8 mouse cellular contexts compared by ENCODE assay signal in genomic region chr4:155769496-155769879, GRCm38 (mm10). TPM values are rescaled to one million over a fixed set of nuclear protein-coding genes. Genes with fewer than 3 reads are reported as not detected.
DNase-seq lines count a peak whose midpoint lies in the region; ATAC-seq and TF ChIP-seq lines count a peak whose summit lies in the region.

No protein-coding gene starts in this region.

- H3K9me3 ChIP-seq in heart, embryonic 14.5 days (ENCODE audit: control insufficient read depth, low read length): no peaks in the 10 kb centered on the region
- H3K9me3 ChIP-seq in hindbrain, embryonic 12.5 days (replicated peaks): no peaks in the 10 kb centered on the region
- H3K9me3 ChIP-seq in midbrain, embryonic 13.5 days: no peaks in the 10 kb centered on the region

- peaks cover 35% of the 10 kb centered on the region for H3K27me3 ChIP-seq in heart, embryonic 14.5 days (ENCODE audit: control insufficient read depth, insufficient read depth, low read length)
- H3K27me3 ChIP-seq in hindbrain, embryonic 12.5 days: peaks cover 39% of the 10 kb centered on the region
- H3K27me3 ChIP-seq in midbrain, embryonic 13.5 days: peaks cover 40% of the 10 kb centered on the region

- TF ChIP-seq CTCF in bone marrow macrophage, adult 2 months (IDR thresholded peaks at IDR 0.05; ENCODE audit: low read depth, low read length): no peak

- ATAC-seq in heart, embryonic 14.5 days (ENCODE audit: insufficient number of reproducible peaks, insufficient read depth, low FRiP score, low read depth): no peak
- ATAC-seq in hindbrain, embryonic 12.5 days (ENCODE audit: low FRiP score): no peak
- 0 out of 2 replicates have a peak, but pooled peaks have one; percentile 9 for ATAC-seq in midbrain, embryonic 13.5 days

- peak overlapping the region; percentile 90 for H3K4me2 ChIP-seq in heart, embryonic 14.5 days (ENCODE audit: low read length)
- peak overlapping the region; percentile 79 for H3K4me2 ChIP-seq in hindbrain, embryonic 12.5 days (replicated peaks)
- peak overlapping the region; percentile 61 for H3K4me2 ChIP-seq in midbrain, embryonic 13.5 days (replicated peaks)

- peak overlapping the region in 1 of 2 experiments; percentile 63; a peak in 2 of 4 replicates for H3K4me3 ChIP-seq in heart, embryonic 14.5 days (ENCODE audit: control insufficient read depth in 1 of 2, insufficient read depth in 1 of 2, low read depth in 1 of 2, low read length in 2 of 2)
- peak overlapping the region; percentile 73 for H3K4me3 ChIP-seq in bone marrow macrophage, adult 2 months (ENCODE audit: insufficient read depth, low read length)
- H3K4me3 ChIP-seq in hindbrain, embryonic 12.5 days: peak overlapping the region; percentile 53
- peak overlapping the region; percentile 49 for H3K4me3 ChIP-seq in midbrain, embryonic 13.5 days (replicated peaks)

- H3K4me1 ChIP-seq in heart, embryonic 14.5 days (ENCODE audit: control insufficient read depth in 2 of 2, insufficient read depth in 2 of 2, low read length in 2 of 2): peaks cover 4 to 12% of the 10 kb centered on the region in 2 experiments; a peak in 3 of 4 replicates
- H3K4me1 ChIP-seq in bone marrow macrophage, adult 2 months (ENCODE audit: control insufficient read depth, insufficient read depth, low read length): peaks cover 5% of the 10 kb centered on the region; the same call in 1 of the 2 replicates
- peaks cover 22% of the 10 kb centered on the region for H3K4me1 ChIP-seq in hindbrain, embryonic 12.5 days
- H3K4me1 ChIP-seq in midbrain, embryonic 13.5 days (replicated peaks): peaks cover 19% of the 10 kb centered on the region

- H3K36me3 ChIP-seq in heart, embryonic 14.5 days (ENCODE audit: control insufficient read depth, insufficient read depth, low read length): no peaks in the 10 kb centered on the region
- H3K36me3 ChIP-seq in hindbrain, embryonic 12.5 days: no peaks in the 10 kb centered on the region
- H3K36me3 ChIP-seq in midbrain, embryonic 13.5 days: no peaks in the 10 kb centered on the region

- WGBS in heart, embryonic 14.5 days: 63% methylated on average over 5 of the region's 5 CpGs
- WGBS in hindbrain, embryonic 12.5 days: 61% methylated on average over 5 of the region's 5 CpGs
- WGBS in midbrain, embryonic 13.5 days: 59% methylated on average over 5 of the region's 5 CpGs

- no peak overlapping the region; a peak in 1 of 4 replicates for H3K27ac ChIP-seq in heart, embryonic 14.5 days (replicated peaks in 1 of 2; ENCODE audit: control insufficient read depth in 1 of 2, insufficient read depth in 1 of 2, low read depth in 2 of 2, low read length in 2 of 2)
- no peak overlapping the region for H3K27ac ChIP-seq in bone marrow macrophage, adult 2 months (ENCODE audit: insufficient read depth, low read depth, low read length)
- 0 out of 2 replicates have a peak overlapping the region, but pooled peaks have one; percentile 64 for H3K27ac ChIP-seq in hindbrain, embryonic 12.5 days
- peak overlapping the region; percentile 37; the same call in 1 of the 2 replicates for H3K27ac ChIP-seq in midbrain, embryonic 13.5 days

- H3K9ac ChIP-seq in heart, embryonic 14.5 days (ENCODE audit: low read length): peak overlapping the region; percentile 88
- H3K9ac ChIP-seq in hindbrain, embryonic 12.5 days: peak overlapping the region; percentile 78
- H3K9ac ChIP-seq in midbrain, embryonic 13.5 days (replicated peaks): peak overlapping the region; percentile 77

- no peak for TF ChIP-seq POLR2A in bone marrow macrophage, adult 2 months (IDR thresholded peaks at IDR 0.05; ENCODE audit: borderline replicate concordance, low read depth, low read length)

- DNase-seq in heart, adult 8-10 months (ENCODE audit: low spot score): no peak
- DNase-seq in Muller cell, postnatal 12 days (ENCODE audit: inconsistent ontology term): no peak
- no peak for DNase-seq in spleen, postnatal 36 days (ENCODE audit: low spot score in 2 of 2)
- DNase-seq in layer of hippocampus, postnatal 10 days (ENCODE audit: low spot score in 2 of 2): no peak

RNA-seq across cellular contexts. Expression of gene Vwa1, which starts 5.0 kb away (rescaled TPM):
- polyA plus RNA-seq in heart, embryonic 14.5 days (2014; fragmentation: Nextera tagmentation; extraction: Ambion mirVana): 4.5 and 4.9 TPM in 2 replicates
- 1 to 10 TPM; 5.6 to 9.8 (median 8.1) TPM for total RNA-seq in heart, adult 8-10 months (2022)
- not detected in 2 replicates for polyA plus RNA-seq in bone marrow macrophage, adult 2 months (2012; ENCODE audit: insufficient read depth, insufficient read length, missing spikeins)
- 12.2 and 12.9 TPM in 2 replicates for polyA plus RNA-seq in hindbrain, embryonic 12.5 days (2016; fragmentation: Nextera tagmentation; extraction: Ambion mirVana)
- polyA plus RNA-seq in midbrain, embryonic 13.5 days (2015; fragmentation: Nextera tagmentation; extraction: Ambion mirVana): 18.7 and 20.9 TPM in 2 replicates
- 10 to 100 TPM; 16.3 to 18.2 TPM for total RNA-seq in layer of hippocampus, postnatal 10 days (2021)

RNA-seq across cellular contexts. Expression of gene Atad3a, which starts 8.6 kb away (rescaled TPM):
- polyA plus RNA-seq in heart, embryonic 14.5 days (2014; fragmentation: Nextera tagmentation; extraction: Ambion mirVana): 89.0 and 95.2 TPM in 2 replicates
- 10 to 100 TPM; 34.9 to 45.7 (median 40.8) TPM for total RNA-seq in heart, adult 8-10 months (2022)
- 13.6 and 19.1 TPM in 2 replicates for polyA plus RNA-seq in bone marrow macrophage, adult 2 months (2012; ENCODE audit: insufficient read depth, insufficient read length, missing spikeins)
- 81.8 and 84.7 TPM in 2 replicates for polyA plus RNA-seq in hindbrain, embryonic 12.5 days (2016; fragmentation: Nextera tagmentation; extraction: Ambion mirVana)
- polyA plus RNA-seq in midbrain, embryonic 13.5 days (2015; fragmentation: Nextera tagmentation; extraction: Ambion mirVana): 82.1 and 84.8 TPM in 2 replicates
- 10 to 100 TPM; 68.7 to 71.4 TPM for total RNA-seq in layer of hippocampus, postnatal 10 days (2021)

RNA-seq across cellular contexts. Expression of gene Tmem88b, which starts 16.2 kb away (rescaled TPM):
- 2.4 and 2.5 TPM in 2 replicates for polyA plus RNA-seq in heart, embryonic 14.5 days (2014; fragmentation: Nextera tagmentation; extraction: Ambion mirVana)
- total RNA-seq in heart, adult 8-10 months (2022): 1 to 10 TPM in 1 of 4 experiments, under 1 TPM in 3; 0.66 to 1.1 (median 0.81) TPM
- 0.23 TPM in 1 of 2 replicates, not detected in the other for polyA plus RNA-seq in bone marrow macrophage, adult 2 months (2012; ENCODE audit: insufficient read depth, insufficient read length, missing spikeins)
- 0.58 and 0.86 TPM in 2 replicates for polyA plus RNA-seq in hindbrain, embryonic 12.5 days (2016; fragmentation: Nextera tagmentation; extraction: Ambion mirVana)
- 0.40 and 0.58 TPM in 2 replicates for polyA plus RNA-seq in midbrain, embryonic 13.5 days (2015; fragmentation: Nextera tagmentation; extraction: Ambion mirVana)
- total RNA-seq in layer of hippocampus, postnatal 10 days (2021): 1 to 10 TPM; 3.5 to 4.5 TPM

RNA-seq across cellular contexts. Expression of gene Ankrd65, which starts 20.8 kb away (rescaled TPM):
- polyA plus RNA-seq in heart, embryonic 14.5 days (2014; fragmentation: Nextera tagmentation; extraction: Ambion mirVana): not detected in 2 replicates
- not detected for total RNA-seq in heart, adult 8-10 months (2022)
- not detected in 2 replicates for polyA plus RNA-seq in bone marrow macrophage, adult 2 months (2012; ENCODE audit: insufficient read depth, insufficient read length, missing spikeins)
- not detected in 2 replicates for polyA plus RNA-seq in hindbrain, embryonic 12.5 days (2016; fragmentation: Nextera tagmentation; extraction: Ambion mirVana)
- polyA plus RNA-seq in midbrain, embryonic 13.5 days (2015; fragmentation: Nextera tagmentation; extraction: Ambion mirVana): not detected in 2 replicates
- total RNA-seq in layer of hippocampus, postnatal 10 days (2021): not detected

RNA-seq across cellular contexts. Expression of gene Mrpl20, which starts 33.2 kb away (rescaled TPM):
- 146 and 160 TPM in 2 replicates for polyA plus RNA-seq in heart, embryonic 14.5 days (2014; fragmentation: Nextera tagmentation; extraction: Ambion mirVana)
- total RNA-seq in heart, adult 8-10 months (2022): 10 to 100 TPM; 78.5 to 86.8 (median 80.6) TPM
- 81.6 and 99.5 TPM in 2 replicates for polyA plus RNA-seq in bone marrow macrophage, adult 2 months (2012; ENCODE audit: insufficient read depth, insufficient read length, missing spikeins)
- 189 and 204 TPM in 2 replicates for polyA plus RNA-seq in hindbrain, embryonic 12.5 days (2016; fragmentation: Nextera tagmentation; extraction: Ambion mirVana)
- 259 and 262 TPM in 2 replicates for polyA plus RNA-seq in midbrain, embryonic 13.5 days (2015; fragmentation: Nextera tagmentation; extraction: Ambion mirVana)
- 100 to 1,000 TPM; 109 to 114 TPM for total RNA-seq in layer of hippocampus, postnatal 10 days (2021)

Comparison
In these comparisons a context has a peak if more than half of its experiments do, and no peak if none do; other contexts are left out.
1. H3K27ac ChIP-seq: peak in hindbrain, embryonic 12.5 days (single experiment) and midbrain, embryonic 13.5 days (single experiment); none in heart, embryonic 14.5 days (0 of 2) and bone marrow macrophage, adult 2 months (single experiment).
2. Peak in every context shown above with its lines, with median percentiles within 50 percentile points of each other: H3K4me2 ChIP-seq and H3K9ac ChIP-seq.